Mouse (Mus musculus): Measurements from ENCODE around the gene Pear1. TPM values are rescaled to one million over a fixed set of nuclear protein-coding genes. Genes with fewer than 3 reads are reported as not detected.

Gene Pear1
- polyA plus RNA-seq, 1 experiment from 2014 or later = 8.4 TPM

DNA sequence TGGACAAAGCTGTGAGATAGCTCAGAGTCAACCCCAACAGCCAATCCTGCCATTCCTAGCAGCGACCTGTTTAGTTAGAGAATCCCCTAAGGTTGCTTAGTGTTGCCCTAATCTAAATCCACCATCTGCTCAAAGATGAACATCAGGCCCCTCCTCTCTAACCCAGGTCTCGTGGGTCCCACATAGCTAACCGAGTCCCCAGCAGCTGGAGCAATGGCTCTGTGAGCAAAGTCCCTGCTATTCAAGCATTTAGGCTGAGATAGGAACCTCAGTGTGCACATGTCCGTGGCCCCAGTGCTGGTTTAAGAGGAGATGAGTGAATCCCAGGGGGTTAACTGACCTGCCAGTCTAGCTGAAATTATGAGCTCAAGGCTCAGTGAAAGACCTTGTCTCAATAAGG, 22.1 kb upstream of the Pear1 start:
- ATAC-seq = no peak
- Histone ChIP-seq H3K27me3 (replicated peaks; ENCODE audit: control insufficient read depth, insufficient read depth, low read length) (no peaks in the 10 kb centered on the region), H3K4me1 (ENCODE audit: control insufficient read depth, insufficient read depth, low read depth, low read length) (no peaks in the 10 kb centered on the region), H3K9ac (ENCODE audit: low read depth, low read length) (no peak overlapping the region), H3K4me2 (ENCODE audit: low read length) (no peak overlapping the region), H3K36me3 (ENCODE audit: control insufficient read depth, insufficient read depth, low read length) (no peaks in the 10 kb centered on the region), H3K9me3 (ENCODE audit: control insufficient read depth, low read length) (no peaks in the 10 kb centered on the region), H3K4me3 (ENCODE audit: low read length) (no peak overlapping the region), H3K27ac (ENCODE audit: low read depth, low read length) (no peak overlapping the region)
- WGBS = 71% methylated on average over 4 of the region's 4 CpGs

DNA sequence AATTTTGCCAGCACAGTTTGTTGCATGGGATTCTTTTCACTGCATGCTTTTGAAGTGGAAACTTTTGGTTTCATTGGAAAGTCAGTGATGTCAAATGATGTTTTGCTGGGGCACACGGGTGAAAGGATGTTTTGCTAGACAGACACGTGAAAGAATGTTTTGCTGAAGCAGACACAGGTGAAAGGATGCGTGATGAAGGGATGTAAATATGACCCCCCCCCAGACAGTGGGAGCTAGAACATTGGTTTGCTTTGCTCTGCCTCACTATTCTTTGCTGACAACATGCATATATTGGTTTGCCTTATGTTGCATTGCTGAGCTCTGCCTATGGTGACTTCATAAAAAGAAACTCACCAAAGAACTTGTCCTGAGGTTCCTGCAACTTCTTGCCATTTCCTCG, 20.9 kb upstream of the Pear1 start:
- H3K36me3 ChIP-seq (ENCODE audit: control insufficient read depth, insufficient read depth, low read length) = no peaks in the 10 kb centered on the region
- H3K4me2 ChIP-seq (ENCODE audit: low read length) = no peak overlapping the region
- ATAC-seq = no peak
- no peak overlapping the region for H3K4me3 ChIP-seq (ENCODE audit: low read length)
- 86% methylated on average over 4 of the region's 4 CpGs for WGBS
- H3K27me3 ChIP-seq (replicated peaks; ENCODE audit: control insufficient read depth, insufficient read depth, low read length) = no peaks in the 10 kb centered on the region
- no peaks in the 10 kb centered on the region for H3K4me1 ChIP-seq (ENCODE audit: control insufficient read depth, insufficient read depth, low read depth, low read length)
- no peak overlapping the region for H3K9ac ChIP-seq (ENCODE audit: low read depth, low read length)
- no peak overlapping the region for H3K27ac ChIP-seq (ENCODE audit: low read depth, low read length)
- no peaks in the 10 kb centered on the region for H3K9me3 ChIP-seq (ENCODE audit: control insufficient read depth, low read length)

DNA sequence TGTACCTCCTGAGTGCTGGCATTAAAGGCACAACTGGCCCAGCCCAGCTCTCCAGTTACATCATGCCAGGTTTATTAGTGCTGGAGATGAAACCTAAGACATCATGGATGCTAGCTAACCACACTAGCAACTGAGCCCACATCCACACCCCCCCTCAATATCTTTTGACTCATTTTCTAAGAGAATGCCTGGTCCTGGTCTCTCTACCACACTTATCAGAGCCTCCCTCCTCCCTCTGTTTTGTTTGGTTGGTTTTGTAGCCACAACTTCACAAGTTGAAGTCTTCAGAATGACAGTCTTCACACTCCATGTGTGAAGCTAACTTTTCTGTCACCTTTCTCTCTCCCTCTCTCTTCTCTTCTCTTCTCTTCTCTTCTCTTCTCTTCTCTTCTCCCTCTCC, 16.8 kb upstream of the Pear1 start:
- Histone ChIP-seq H3K27ac (ENCODE audit: low read depth, low read length) (no peak overlapping the region), H3K4me2 (ENCODE audit: low read length) (no peak overlapping the region), H3K9ac (ENCODE audit: low read depth, low read length) (no peak overlapping the region), H3K36me3 (ENCODE audit: control insufficient read depth, insufficient read depth, low read length) (no peaks in the 10 kb centered on the region), H3K9me3 (ENCODE audit: control insufficient read depth, low read length) (no peaks in the 10 kb centered on the region), H3K4me3 (ENCODE audit: low read length) (no peak overlapping the region), H3K4me1 (ENCODE audit: control insufficient read depth, insufficient read depth, low read depth, low read length) (no peaks in the 10 kb centered on the region), H3K27me3 (replicated peaks; ENCODE audit: control insufficient read depth, insufficient read depth, low read length) (no peaks in the 10 kb centered on the region)
- ATAC-seq = no peak

DNA sequence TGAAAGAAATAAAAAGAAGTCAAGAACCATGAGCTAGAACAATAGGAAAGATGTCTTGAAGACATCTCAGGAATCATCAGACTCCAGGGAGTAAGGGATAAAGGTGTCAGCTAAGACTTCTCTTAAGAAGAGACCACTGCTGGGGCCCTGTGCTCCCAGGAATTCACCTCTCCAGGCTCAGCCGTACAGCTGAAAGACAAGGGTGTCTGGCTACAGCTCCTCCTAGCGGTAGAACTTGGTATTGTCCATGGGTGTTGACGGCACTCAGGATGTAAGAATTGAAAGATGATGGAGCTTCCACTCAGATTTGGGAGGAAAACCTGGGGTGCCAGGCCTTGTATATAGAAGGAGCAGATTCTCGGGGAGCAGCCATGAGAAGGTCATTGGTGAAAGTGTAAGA, 14.5 kb upstream of the Pear1 start:
- H3K4me1 ChIP-seq (ENCODE audit: control insufficient read depth, insufficient read depth, low read depth, low read length) = no peaks in the 10 kb centered on the region
- H3K4me3 ChIP-seq (ENCODE audit: low read length) = no peak overlapping the region
- no peaks in the 10 kb centered on the region for H3K9me3 ChIP-seq (ENCODE audit: control insufficient read depth, low read length)
- H3K36me3 ChIP-seq (ENCODE audit: control insufficient read depth, insufficient read depth, low read length) = no peaks in the 10 kb centered on the region
- 4% methylated on average over 4 of the region's 4 CpGs for WGBS
- no peak overlapping the region for H3K4me2 ChIP-seq (ENCODE audit: low read length)
- no peaks in the 10 kb centered on the region for H3K27me3 ChIP-seq (replicated peaks; ENCODE audit: control insufficient read depth, insufficient read depth, low read length)
- no peak for ATAC-seq
- H3K9ac ChIP-seq (ENCODE audit: low read depth, low read length) = no peak overlapping the region
- H3K27ac ChIP-seq (ENCODE audit: low read depth, low read length) = no peak overlapping the region

DNA sequence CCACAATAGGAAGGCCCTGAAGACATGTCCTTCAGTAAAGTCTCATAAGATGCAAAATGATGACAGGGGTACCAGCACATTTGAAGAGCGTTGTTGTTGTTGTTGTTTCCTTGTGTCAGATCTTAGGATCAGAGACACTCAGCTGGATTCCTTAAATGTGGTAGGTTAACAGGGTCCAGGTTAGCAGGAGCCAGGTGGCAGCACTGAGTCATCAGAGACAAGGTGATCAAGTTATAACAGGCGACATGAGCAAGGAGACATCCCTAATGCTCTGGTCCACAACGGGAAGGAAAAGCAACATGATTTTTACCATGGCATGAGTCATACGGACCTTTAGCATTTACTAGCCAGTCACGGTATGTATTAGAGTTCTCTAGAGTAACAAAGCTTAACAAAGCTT, 9.4 kb upstream of the Pear1 start:
- 73% methylated on average over 5 of the region's 5 CpGs for WGBS

DNA sequence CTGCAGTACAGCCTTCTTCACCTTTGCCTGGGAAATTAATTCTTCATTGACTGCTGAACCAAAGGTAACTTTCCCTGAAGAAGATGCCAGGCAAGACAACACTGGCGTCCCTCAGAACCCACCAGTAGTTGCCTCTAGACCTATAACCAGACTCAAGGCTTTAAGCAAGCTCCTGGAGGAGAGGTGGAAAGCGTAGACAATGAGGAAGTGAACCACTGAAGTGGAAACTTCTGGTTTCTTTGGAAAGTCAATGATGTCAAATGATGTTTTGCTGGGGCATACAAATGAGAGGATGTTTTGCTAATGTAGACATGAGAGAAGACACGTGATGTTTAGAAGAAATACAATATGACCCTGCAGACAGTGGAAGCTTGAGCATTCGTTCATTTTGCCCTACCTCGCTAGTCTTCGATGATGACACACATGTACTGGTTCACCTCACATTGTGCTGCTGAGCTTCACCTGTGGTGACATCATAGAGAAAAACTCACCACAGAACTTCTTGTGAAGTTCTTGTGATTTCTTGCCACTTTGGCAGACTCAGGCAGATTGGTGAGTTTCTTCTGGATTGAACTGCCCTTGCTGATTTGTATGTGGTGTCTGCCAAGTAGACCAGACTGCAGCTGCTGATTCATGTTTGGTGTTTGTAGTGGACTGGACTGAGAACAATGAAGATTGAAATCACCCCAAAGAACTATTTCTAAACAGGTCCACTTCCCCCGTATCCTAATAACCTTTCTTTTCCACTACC, 8.2 kb upstream of the Pear1 start:
- H3K9me3 ChIP-seq (ENCODE audit: control insufficient read depth, low read length) = no peaks in the 10 kb centered on the region
- H3K36me3 ChIP-seq (ENCODE audit: control insufficient read depth, insufficient read depth, low read length) = no peaks in the 10 kb centered on the region
- no peaks in the 10 kb centered on the region for H3K4me1 ChIP-seq (ENCODE audit: control insufficient read depth, insufficient read depth, low read depth, low read length)
- H3K9ac ChIP-seq (ENCODE audit: low read depth, low read length) = no peak overlapping the region
- H3K4me2 ChIP-seq (ENCODE audit: low read length) = no peak overlapping the region
- H3K4me3 ChIP-seq (ENCODE audit: low read length) = no peak overlapping the region
- H3K27ac ChIP-seq (ENCODE audit: low read depth, low read length) = no peak overlapping the region
- no peak for ATAC-seq
- whole genome bisulfite sequencing = 80% methylated on average over 7 of the region's 7 CpGs
- H3K27me3 ChIP-seq (replicated peaks; ENCODE audit: control insufficient read depth, insufficient read depth, low read length) = no peaks in the 10 kb centered on the region

More for the DNA sequence above, 9.4 kb upstream of the Pear1 start:
- H3K4me2 ChIP-seq (ENCODE audit: low read length) = no peak overlapping the region
- H3K36me3 ChIP-seq (ENCODE audit: control insufficient read depth, insufficient read depth, low read length) = no peaks in the 10 kb centered on the region
- H3K27ac ChIP-seq (ENCODE audit: low read depth, low read length) = no peak overlapping the region
- ATAC-seq = no peak
- no peaks in the 10 kb centered on the region for H3K27me3 ChIP-seq (replicated peaks; ENCODE audit: control insufficient read depth, insufficient read depth, low read length)
- no peaks in the 10 kb centered on the region for H3K9me3 ChIP-seq (ENCODE audit: control insufficient read depth, low read length)
- H3K9ac ChIP-seq (ENCODE audit: low read depth, low read length) = no peak overlapping the region
- no peak overlapping the region for H3K4me3 ChIP-seq (ENCODE audit: low read length)
- no peaks in the 10 kb centered on the region for H3K4me1 ChIP-seq (ENCODE audit: control insufficient read depth, insufficient read depth, low read depth, low read length)

DNA sequence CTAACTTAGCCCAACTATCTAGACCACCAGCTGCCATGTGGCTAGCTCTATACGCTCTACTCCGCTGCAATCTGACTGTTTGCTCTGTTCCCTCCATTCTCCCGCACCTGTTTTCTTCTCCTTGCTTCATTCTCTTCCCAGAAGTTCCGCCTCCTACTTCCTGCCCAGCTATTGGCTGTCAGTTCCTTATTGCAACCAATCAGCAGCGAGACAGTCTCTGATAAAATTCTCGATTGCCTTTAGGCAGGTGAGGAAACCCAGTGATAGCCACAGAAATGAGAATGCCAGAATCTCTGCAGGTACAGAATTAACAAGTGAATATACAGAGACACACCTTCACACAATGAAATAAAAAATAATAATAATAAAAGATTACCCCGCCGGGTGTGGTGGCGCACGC, 4.9 kb upstream of the Pear1 start:
- 56% methylated on average over 10 of the region's 10 CpGs for WGBS
- H3K36me3 ChIP-seq (ENCODE audit: control insufficient read depth, insufficient read depth, low read length) = no peaks in the 10 kb centered on the region
- H3K4me2 ChIP-seq (ENCODE audit: low read length) = no peak overlapping the region
- ATAC-seq = no peak
- H3K9ac ChIP-seq (ENCODE audit: low read depth, low read length) = no peak overlapping the region
- no peaks in the 10 kb centered on the region for H3K9me3 ChIP-seq (ENCODE audit: control insufficient read depth, low read length)
- no peaks in the 10 kb centered on the region for H3K27me3 ChIP-seq (replicated peaks; ENCODE audit: control insufficient read depth, insufficient read depth, low read length)
- H3K4me3 ChIP-seq (ENCODE audit: low read length) = no peak overlapping the region
- no peaks in the 10 kb centered on the region for H3K4me1 ChIP-seq (ENCODE audit: control insufficient read depth, insufficient read depth, low read depth, low read length)
- no peak overlapping the region for H3K27ac ChIP-seq (ENCODE audit: low read depth, low read length)

DNA sequence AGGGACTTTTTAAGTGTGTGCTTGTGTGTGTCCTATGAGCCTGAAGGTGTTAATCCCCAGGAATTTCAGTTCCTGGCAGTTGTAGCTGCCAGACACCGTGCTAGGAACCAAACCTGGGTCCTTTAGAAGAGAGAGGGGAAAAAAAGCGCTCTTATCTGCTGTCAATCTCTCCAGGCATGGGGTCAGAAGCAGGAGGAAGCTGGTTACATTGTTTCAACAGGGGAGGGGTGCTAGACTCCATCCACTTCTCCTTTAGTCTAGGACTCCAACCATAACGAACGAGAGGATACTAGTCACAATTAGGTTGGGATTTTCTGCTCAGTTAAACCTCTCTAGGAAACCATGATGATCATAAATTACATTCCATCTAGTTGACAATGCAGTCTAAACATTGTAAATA, 4.3 kb upstream of the Pear1 start:
- Histone ChIP-seq H3K4me1 (ENCODE audit: control insufficient read depth, insufficient read depth, low read depth, low read length) (no peaks in the 10 kb centered on the region), H3K27me3 (replicated peaks; ENCODE audit: control insufficient read depth, insufficient read depth, low read length) (no peaks in the 10 kb centered on the region), H3K9ac (ENCODE audit: low read depth, low read length) (no peak overlapping the region), H3K9me3 (ENCODE audit: control insufficient read depth, low read length) (no peaks in the 10 kb centered on the region), H3K36me3 (ENCODE audit: control insufficient read depth, insufficient read depth, low read length) (no peaks in the 10 kb centered on the region), H3K4me3 (ENCODE audit: low read length) (no peak overlapping the region), H3K27ac (ENCODE audit: low read depth, low read length) (no peak overlapping the region), H3K4me2 (ENCODE audit: low read length) (no peak overlapping the region)
- no peak for ATAC-seq
- 47% methylated on average over 4 of the region's 4 CpGs for WGBS

DNA sequence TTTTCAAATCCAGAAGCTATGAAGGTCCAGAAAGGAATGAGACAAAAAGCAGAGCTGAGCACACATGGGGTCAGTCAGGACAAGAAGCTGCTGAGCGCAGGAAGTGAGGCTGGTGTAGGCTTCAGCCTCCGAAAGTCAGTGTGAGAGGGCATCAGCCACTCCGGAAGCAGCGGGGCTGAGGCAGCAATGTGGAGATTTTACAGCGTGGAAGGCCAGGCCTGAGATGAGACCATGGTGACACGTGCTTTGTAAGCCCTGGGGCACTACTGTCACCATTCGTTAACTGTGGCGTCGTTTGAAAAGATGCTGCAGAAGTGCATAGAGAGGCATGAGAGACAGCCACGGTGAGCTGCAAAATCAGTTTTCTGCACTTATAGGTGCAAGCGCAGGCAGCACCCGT, 5.9 kb downstream of the Pear1 start:
- no peak overlapping the region for H3K4me2 ChIP-seq (ENCODE audit: low read length)
- no peaks in the 10 kb centered on the region for H3K36me3 ChIP-seq (ENCODE audit: control insufficient read depth, insufficient read depth, low read length)
- no peaks in the 10 kb centered on the region for H3K27me3 ChIP-seq (replicated peaks; ENCODE audit: control insufficient read depth, insufficient read depth, low read length)
- H3K27ac ChIP-seq (ENCODE audit: low read depth, low read length) = no peak overlapping the region
- no peak overlapping the region for H3K4me3 ChIP-seq (ENCODE audit: low read length)
- peaks cover 3% of the 10 kb centered on the region; the same call in 1 of the 2 replicates for H3K4me1 ChIP-seq (ENCODE audit: control insufficient read depth, insufficient read depth, low read depth, low read length)
- no peaks in the 10 kb centered on the region; the same call in 1 of the 2 replicates for H3K9me3 ChIP-seq (ENCODE audit: control insufficient read depth, low read length)
- peak; percentile 19; the same call in 1 of the 2 replicates for ATAC-seq
- H3K9ac ChIP-seq (ENCODE audit: low read depth, low read length) = no peak overlapping the region
- 55% methylated on average over 12 of the region's 12 CpGs for WGBS

Data from hindbrain, embryonic 16.5 days (tissue).